Mouse (Mus musculus) testis, adult 10 weeks (tissue): ENCODE results near the gene Zcchc2. TPM values are rescaled to one million over a fixed set of nuclear protein-coding genes. Genes with fewer than 3 reads are reported as not detected.

Experiments
- polyA plus RNA-seq: library from polyadenylated mRNA; stranded (reverse); fragments of 350-450 nt; fragmentation: Illumina TruSeq; extraction: RNeasy Lipid Tissue Mini Kit (QIAGEN cat#74804); gene quantifications from one replicate; pipeline ENCODE4 v1.2.3, GENCODE M21; 2014; ENCODE audit warnings: low read depth, low replicate concordance

Zcchc2 gene
- polyA plus RNA-seq: 63.5 TPM

DNA sequence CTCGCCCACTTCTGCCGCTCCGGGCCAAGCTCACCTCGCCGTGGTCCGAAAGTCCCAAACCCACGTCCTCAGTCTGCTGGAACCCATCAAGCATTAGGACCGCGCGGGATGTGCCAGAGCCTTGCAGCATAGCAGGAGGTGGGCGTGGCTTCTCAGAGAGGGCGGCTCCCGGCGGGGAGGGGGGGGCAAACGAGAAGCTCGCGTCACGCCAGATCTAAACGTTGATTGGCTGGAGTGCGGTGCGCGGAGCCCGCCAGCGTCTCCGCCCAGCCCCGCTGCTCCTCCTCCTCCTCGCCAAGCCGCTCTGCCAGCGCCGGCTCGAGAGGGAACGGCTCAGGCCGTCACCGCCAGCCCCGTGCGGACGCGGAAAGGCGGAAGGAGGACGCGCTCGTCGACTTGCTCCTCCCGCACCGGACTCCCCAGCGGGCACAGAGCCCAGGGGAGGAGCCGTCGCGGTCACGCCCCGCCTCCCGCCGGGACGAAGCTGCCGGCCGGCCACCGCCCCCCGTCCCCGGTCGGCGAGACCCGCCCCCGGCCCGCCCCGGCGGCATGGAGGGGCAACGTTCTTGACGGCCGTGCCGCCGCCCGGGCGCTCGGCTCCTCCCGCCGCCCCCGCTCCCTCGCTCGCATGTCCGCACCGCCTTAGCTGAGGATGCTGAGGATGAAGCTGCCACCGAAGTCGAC lies at the start of gene Zcchc2:
Gene Zcchc2 (plus strand): TSS at position 269 of the 684 bp plus-strand sequence.

Other genes starting within 250 kb of the Zcchc2 start
- 0.25 TPM for gene Tnfrsf11a, start 209.7 kb upstream of the Zcchc2 start, polyA plus RNA-seq
- 45.7 TPM for gene Phlpp1, start 181.3 kb downstream of the Zcchc2 start, polyA plus RNA-seq